Mouse (Mus musculus) 3T3-L1 (cell line): Measurements from ENCODE around the gene Gm14190.
"Not testable (repeated sequence)": the region's sequence is repeated elsewhere in the genome, so short reads cannot be mapped to it uniquely, and the experiment has no call there.

ENCODE experiments used
- DNase-seq: peaks from one replicate; pipeline ENCODE4 v3.0.0-alpha.2; 2015; ENCODE audit warnings: low read depth, low spot score

Gm14190 gene

DNA sequence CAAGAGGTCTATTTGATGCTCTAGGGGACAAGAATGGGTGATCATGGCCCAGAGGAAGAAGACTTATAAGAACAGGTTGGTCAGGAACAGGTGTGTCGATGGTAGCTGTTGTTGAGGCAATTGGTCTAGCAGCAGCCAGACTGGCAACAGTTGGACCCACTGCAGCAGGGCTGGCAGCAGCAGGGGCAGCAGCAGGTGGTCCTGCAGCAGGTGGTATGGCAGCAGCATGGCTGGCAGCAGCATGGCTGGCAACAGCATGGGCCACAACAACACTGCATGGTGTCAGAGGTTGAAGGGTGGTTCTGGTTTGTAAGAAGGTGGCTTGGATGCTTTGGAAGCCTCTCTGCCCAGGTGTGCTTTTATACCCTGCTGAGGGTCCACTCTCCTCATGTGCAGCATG lies at the start of gene Gm14190:
Gene Gm14190 (minus strand): TSS at position 278 of the 400 bp plus-strand sequence.
- DNase-seq: no peak

DNA sequence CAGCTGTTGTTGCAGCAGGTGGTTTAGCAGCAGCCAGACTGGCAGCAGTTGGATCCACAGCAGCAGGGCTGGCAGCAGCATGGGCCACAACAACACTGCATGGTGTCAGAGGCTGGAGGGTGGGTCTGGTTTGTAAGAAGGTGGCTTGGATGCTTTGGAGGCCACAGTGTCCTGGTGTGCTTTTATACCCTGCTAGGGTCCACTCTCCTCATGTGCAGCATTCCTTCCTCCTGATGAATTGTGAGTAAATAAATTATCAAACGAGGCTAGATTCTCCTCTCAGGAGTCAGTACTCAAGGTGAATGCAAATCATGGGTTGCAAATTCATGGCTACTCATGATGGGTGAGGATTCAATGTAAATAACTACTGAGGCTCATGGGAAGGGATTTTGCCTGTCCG lies 43.6 kb upstream of the Gm14190 start, which contains the start of gene Gm14180:
Gene Gm14180 (minus strand): TSS at position 101 of the 400 bp plus-strand sequence.
- no peak for DNase-seq

DNA sequence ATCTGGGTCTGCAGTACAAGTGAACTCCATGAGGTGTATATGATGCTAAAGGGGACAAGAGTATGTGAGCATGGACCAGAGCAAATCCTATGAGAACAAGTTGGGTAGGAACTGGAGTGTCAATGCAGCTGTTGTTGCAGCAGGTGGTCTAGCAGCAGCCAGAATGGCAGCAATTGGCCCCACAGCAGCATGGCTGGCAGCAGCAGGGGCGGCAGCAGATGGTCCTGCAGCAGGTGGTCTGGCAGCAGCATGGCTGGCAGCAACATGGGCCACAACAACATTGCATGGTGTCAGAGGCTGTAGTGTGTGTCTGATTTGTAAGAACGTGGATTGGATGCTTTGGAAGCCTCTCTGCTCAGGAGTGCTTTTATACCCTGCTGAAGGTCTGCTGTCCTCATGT lies 33.5 kb upstream of the Gm14190 start:
- no peak for DNase-seq

DNA sequence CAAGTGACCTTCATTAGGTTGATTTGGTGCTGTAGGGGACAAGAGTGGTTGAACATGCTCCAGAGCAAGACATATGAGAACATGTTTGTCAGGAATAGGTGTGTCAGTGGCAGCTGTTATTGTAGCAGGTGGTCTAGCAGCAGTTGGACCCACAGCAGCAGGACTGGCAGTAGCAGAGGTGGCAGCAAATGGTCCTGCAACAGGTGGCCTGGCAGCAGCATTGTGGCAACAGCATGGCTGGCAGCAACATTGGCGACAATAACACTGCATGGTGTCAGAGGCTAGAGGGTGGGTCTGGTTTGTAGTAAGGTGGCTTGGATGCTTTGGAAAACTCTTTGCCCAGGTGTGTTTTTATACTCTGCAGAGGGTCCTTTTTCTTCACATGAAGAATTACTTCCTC lies 28.2 kb upstream of the Gm14190 start:
- DNase-seq: no peak

DNA sequence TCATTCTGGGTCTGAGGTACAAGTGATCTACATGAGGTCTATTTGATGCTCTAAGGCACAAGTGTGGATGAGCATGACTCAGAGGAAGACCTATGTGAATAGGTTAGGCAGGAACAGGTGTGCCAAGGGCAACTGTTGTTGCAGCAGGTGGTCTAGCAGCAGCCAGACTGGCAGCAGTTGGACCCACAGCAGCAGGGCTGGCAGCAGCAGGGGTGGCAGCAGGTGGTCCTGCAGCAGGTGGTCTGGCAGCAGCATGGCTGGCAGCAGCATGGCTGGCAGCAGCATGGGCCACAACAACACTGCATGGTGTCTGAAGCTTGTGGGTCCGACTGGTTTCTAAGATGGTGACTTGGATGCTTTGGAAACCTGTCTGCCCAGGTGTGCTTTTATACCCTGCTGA lies 5.3 kb downstream of the Gm14190 start:
- not testable (repeated sequence) for DNase-seq

DNA sequence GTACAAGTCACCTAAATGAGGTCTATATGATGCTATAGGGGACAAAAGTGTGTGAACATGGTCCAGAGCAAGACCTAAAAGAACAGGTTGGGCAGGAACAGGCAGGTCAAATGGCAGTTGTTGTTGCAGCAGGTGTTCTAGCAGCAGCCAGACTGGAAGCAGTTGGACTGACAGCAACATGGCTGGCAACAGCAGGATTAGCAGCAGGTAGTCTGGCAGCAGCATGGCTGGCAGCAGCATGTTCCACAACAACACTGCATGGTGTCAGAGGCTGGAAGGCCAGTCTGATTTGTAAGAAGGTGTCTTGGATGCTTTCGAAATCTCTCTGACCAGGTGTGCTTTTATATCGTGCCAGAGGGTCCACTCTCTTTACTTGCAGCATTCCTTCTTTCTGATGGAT lies 7.1 kb downstream of the Gm14190 start:
- no peak for DNase-seq

DNA sequence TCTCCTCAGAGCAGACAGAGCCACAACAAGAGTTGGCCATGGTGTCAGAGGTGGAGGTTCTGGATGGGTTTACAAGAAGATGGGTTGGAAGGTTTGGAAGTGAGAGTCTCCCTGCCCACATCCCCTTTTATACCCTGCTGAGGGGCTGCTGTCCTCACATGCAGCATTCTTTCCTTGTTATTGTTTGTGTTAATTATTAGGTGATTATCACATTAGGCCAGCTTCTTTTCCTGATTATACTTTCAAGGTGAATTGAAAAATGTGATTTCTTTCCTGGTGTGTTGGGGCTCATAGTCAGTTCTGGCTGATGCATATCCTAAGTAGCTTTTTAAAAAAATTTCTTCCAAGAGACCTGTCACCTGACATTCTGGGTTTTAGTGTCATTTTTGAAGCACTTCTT lies 24.7 kb downstream of the Gm14190 start, which contains the start of gene Krtap4-6:
Gene Krtap4-6 (minus strand): TSS at position 101 of the 400 bp plus-strand sequence.
- no peak for DNase-seq

DNA sequence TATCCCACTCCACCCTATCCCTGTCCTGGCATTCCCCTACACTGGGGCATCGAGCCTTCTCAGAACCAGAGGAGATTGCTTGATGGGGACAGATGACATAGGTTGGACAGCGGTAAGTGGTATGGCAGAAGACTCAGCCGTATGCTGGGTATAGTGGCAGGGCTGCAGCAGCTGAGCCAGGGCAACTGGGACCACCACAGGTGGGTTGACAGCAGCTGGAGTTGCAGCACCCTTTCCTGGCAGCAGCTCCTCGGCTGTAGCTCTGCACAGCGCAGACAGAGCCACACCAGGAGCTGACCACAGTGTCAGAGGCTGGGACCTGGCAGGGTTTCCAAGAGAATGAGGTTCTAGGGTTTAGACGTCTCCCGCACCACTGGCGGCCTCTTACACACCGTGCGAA lies 27.7 kb downstream of the Gm14190 start:
- no peak for DNase-seq

DNA sequence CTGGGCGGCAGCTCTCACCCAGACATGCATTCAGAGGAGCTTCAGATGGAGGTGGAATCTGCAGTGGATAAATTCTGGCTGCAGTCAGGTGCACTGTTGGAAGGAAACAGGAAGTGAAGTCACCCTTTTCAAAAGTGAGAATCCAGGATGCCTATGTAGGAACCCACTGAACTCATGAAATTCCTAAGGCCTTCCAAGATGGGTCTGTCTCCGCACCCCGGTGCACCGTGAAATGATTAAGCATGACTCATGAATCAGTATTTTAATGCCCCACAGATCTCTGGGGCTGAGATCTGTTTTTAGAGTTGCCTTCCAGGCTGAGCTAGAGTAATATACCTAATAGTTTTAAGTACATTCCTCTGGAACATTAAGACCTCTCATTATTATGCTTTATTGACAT lies 31.3 kb downstream of the Gm14190 start:
- DNase-seq: peak; percentile 90

DNA sequence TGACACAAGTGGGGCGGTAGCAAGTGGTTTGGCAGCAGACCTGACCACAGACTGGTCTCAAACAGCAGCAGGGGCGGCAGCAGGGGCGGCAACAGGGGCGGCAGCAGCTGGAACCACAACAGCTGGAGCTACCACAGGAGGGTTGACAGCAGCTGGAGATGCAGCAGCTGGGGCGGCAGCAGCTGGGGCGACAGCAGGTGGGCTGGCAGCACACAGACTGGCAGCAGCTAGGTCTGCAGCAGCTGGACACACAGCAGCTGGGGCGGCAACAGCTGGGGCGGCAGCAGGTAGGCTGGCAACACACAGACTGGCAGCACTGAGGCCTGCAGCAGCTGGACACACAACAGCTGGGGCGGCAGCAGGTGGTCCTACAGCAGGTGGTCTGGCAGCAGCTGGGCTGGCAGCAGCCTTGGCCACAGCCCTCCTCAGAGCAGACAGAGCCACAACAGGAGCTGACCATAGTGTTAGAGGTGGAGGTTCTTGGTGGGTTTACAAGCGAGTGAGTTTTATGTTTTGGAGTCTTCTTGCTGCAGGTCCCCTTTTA lies 32.0 kb downstream of the Gm14190 start, which contains the start of gene Gm11563:
Gene Gm11563 (minus strand): TSS at position 494 of the 544 bp plus-strand sequence.
- DNase-seq: peak; percentile 23

DNA sequence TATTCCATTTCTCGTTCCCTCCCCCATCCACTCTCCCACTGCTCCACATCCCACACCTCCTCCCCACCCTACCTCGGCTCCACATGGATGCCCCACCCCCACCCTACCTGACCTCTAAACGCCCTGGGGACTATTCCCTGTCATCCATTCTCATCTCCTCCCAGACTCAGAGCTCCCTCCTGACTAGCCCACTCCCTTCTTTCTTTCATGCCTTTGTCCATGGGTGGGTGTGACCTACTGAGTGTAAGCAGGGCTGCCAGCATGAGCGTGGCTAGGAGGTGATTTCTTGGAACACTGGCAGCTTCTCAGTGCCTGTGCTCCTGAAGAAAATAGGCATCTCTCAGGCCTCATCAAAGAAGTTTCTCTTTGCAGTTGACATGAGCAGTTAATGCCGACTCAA lies 33.5 kb downstream of the Gm14190 start:
- DNase-seq: no peak

DNA sequence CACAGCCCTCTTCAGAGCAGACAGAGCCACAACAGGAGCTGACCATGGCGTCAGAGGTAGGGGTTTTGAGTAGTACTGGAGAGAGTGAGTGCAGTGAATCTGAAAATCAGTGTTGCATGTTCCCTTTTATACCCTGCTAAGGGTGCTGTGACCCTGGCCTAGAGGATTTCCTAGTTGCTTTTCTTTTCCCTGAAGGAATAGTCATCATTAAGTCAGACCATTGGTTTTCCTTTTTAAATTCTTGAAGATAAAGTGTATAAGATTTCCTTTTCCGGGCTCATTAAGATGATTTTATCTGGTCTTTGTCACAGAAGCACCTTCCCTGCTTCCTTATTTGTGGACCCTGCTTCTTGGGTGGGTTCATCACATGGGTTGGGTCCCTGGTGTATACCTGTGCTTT lies 40.4 kb downstream of the Gm14190 start, which contains the start of gene Gm11555:
Gene Gm11555 (minus strand): TSS at position 101 of the 400 bp plus-strand sequence.
- DNase-seq: no peak

DNA sequence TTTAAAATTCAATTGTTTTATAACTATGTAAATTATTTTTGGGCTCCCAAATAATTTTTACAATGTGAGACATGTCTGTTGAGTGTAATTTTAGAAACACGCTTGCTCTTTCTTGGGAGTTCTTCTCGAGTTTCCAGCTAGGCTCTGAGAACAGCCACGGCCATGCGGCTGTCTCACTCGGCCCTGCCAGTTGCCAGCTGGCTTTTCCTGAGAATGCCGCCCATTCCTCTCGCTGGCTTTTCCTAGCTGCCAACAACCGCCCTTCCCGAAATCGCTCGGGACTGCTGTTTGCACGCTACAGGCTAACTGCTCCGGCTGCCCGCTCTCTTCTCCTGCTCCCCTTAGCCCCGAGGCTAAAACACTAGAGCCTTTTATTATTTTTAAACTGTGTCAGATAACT lies 44.1 kb downstream of the Gm14190 start:
- DNase-seq: no peak

DNA sequence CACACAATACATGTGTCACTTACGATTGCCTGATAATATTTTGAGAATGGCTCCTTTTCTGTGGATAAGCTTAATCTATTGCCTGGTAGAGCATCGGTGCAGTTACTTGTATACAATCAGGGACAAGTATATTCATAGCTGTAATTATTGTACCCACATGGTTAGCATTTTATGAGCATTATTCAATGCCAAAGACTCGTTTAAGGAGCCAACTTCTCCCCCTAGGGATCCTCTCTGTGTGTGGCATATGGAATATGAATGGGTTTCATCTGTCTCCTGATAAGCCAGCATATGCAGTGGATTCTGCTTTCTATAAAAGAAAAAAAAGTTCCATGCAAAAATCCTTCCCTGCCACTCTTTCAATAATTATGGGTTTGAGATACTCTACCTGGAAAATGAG lies 46.2 kb downstream of the Gm14190 start:
- no peak for DNase-seq

DNA sequence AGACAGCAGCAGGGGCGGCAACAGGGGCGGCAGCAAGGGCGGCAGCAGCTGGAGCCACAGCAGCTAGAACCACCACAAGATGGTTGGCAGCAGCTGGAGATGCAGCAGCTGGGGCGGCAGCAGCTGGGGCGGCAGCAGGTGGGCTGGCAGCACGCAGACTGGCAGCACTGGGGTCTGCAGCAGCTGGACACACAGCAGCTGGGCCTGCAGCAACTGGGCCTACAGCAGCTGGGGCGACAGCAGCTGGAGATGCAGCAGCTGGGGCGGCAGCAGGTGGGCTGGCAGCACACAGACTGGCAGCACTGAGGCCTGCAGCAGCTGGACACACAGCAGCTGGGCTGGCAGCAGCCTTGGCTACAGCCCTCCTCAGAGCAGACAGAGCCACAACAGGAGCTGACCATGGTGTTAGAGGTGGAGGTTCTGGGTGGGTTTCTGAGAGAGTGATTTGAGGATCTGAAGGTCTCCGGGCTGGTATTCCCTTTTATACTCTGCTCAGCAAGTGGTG lies 46.9 kb downstream of the Gm14190 start, which contains the start of gene Krtap4-7:
Gene Krtap4-7 (minus strand): TSS at position 455 of the 505 bp plus-strand sequence.
- DNase-seq: not testable (repeated sequence)

DNA sequence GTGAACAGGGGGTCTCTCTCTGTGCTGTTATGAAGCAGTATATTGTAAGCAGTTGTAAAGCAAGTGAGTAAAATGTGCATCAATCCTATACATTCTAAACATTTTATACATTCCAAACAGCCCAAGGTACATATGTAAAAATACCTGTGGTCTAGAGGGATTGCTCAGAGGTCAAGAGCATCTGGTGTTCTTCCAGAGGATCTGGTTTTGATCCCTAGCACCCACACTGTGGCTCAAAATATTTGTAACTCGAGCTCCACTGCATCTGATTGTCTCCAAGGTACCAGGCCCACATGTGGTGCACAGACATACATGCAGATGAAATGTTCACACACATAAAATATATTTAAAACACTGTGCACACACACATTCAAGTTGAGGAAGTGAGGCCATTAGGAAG lies 49.6 kb downstream of the Gm14190 start:
- DNase-seq: peak; percentile 71
